Mouse (Mus musculus): ENCODE measurements around the gene Fstl3.

GRCm38 (mm10) chr10:79767372-79768244 is 9.5 kb upstream of the Fstl3 start:
- TF ChIP-seq CTCF (IDR thresholded peaks at IDR 0.05; ENCODE audit: low read depth) (no peak), EP300 (IDR thresholded peaks at IDR 0.05; ENCODE audit: low read depth) (no peak)

Data from liver, postnatal 0 days (tissue).